Mouse (Mus musculus) erythroblast, embryonic 14.5 days (primary cell): Measurements from ENCODE around the gene Gm17662.

Source experiments
- GATA1 ChIP-seq: IDR thresholded peaks from 2 replicates; pipeline ENCODE4 v1.6.1; 2012; ENCODE audit warnings: low read length, inconsistent platforms, mixed read lengths
- TAL1 ChIP-seq: IDR thresholded peaks from 3 replicates; pipeline ENCODE4 v1.6.1; 2012; ENCODE audit warnings: low read length, inconsistent platforms, mixed read lengths

GRCm38 (mm10) chr4:104842204-104842603 lies 14.9 kb upstream of the Gm17662 start:
- no peak for TF ChIP-seq TAL1
- no peak for TF ChIP-seq GATA1
